9 mouse cellular contexts compared by ENCODE assay signal in the genomic region with DNA sequence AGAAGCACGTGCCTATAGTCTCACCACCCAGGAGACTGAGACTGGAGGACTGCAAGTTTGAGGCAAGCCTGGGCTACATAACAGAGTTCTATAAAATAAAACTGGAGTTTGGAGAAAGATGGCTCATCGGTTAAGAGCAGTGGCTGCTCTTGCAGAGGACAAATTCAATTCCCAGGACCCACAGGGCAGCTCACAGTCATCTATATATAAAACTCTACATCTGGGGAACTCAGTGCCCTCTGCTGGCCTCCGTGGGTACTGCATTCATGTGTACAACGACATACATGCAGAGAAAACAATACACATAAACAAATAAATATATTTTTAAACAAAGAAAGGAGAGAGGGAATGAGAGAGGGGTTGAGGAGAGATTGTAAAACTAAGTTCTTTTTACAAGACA.
DNase-seq lines count a peak whose midpoint lies in the region; ATAC-seq and TF ChIP-seq lines count a peak whose summit lies in the region.
"Had no signal": no experiment of that assay in that cellular context is flagged by ENCODE, and none has a peak within 500 bp of the region (broad histone marks: within the 10 kb centered on the region; RNA-seq: fewer than 3 reads in every experiment).

No protein-coding gene starts in this region.

- intact Hi-C loops in heart, postnatal 10 days (cut with DNase I), result no loop called here

- H3K27ac ChIP-seq in heart, embryonic 12.5 days (ENCODE audit: poor library complexity, severe bottlenecking), result no peak overlapping the region
- no peak overlapping the region for H3K27ac ChIP-seq in thymus, adult 2 months (ENCODE audit: control insufficient read depth, insufficient read depth, low read length)
- no peak overlapping the region for H3K27ac ChIP-seq in limb, embryonic 10.5 days
- H3K27ac ChIP-seq: limb, embryonic 12.5 days had no signal

- H3K27me3 ChIP-seq in heart, embryonic 12.5 days (replicated peaks), result no peaks in the 10 kb centered on the region
- H3K27me3 ChIP-seq in thymus, adult 2 months (ENCODE audit: control insufficient read depth, insufficient read depth, low read length), result no peaks in the 10 kb centered on the region
- H3K27me3 ChIP-seq in limb, embryonic 10.5 days (ENCODE audit: low read depth, poor library complexity, severe bottlenecking), result no peaks in the 10 kb centered on the region
- H3K27me3 ChIP-seq: limb, embryonic 12.5 days had no signal

- H3K4me3 ChIP-seq in heart, embryonic 12.5 days, result no peak overlapping the region
- no peak overlapping the region for H3K4me3 ChIP-seq in thymus, adult 2 months (ENCODE audit: control insufficient read depth, insufficient read depth, low read length)
- no peak overlapping the region for H3K4me3 ChIP-seq in limb, embryonic 10.5 days
- H3K4me3 ChIP-seq: limb, embryonic 12.5 days had no signal

- WGBS in heart, embryonic 12.5 days, result 39% methylated on average over 4 of the region's 4 CpGs
- 53% methylated on average over 4 of the region's 4 CpGs for WGBS in thymus, adult 2 months
- 51% methylated on average over 4 of the region's 4 CpGs for WGBS in limb, embryonic 10.5 days

- TF ChIP-seq POLR2A in thymus, adult 2 months (IDR thresholded peaks at IDR 0.05; ENCODE audit: control insufficient read depth, extremely low read depth, insufficient read depth, low read length, poor library complexity), result no peak

- no peak for TF ChIP-seq CTCF in thymus, adult 2 months (IDR thresholded peaks at IDR 0.05; ENCODE audit: borderline replicate concordance, control insufficient read depth, extremely low read depth, insufficient read depth, low read length, poor library complexity)

- peaks cover 23% of the 10 kb centered on the region for H3K4me1 ChIP-seq in heart, embryonic 12.5 days (replicated peaks)
- H3K4me1 ChIP-seq in thymus, adult 2 months (replicated peaks; ENCODE audit: control insufficient read depth, insufficient read depth, low read length), result no peaks in the 10 kb centered on the region
- no peaks in the 10 kb centered on the region for H3K4me1 ChIP-seq in limb, embryonic 10.5 days
- H3K4me1 ChIP-seq: limb, embryonic 12.5 days had no signal

- DNase-seq in heart, postnatal 10 days, result peak; percentile 33 to 46
- peak; percentile 44 for DNase-seq in thymus, adult 2 months
- DNase-seq in thymus, adult 18-20 months, result no peak
- peak; percentile 66 to 70 for DNase-seq in cerebellum, postnatal 10 days
- DNase-seq in limb, embryonic 10.5 days (ENCODE audit: low spot score), result peak; percentile 65
- peak; percentile 22 to 63 for DNase-seq in spleen, postnatal 10 days (ENCODE audit: low spot score in 2 of 2)
- no peak for DNase-seq in urinary bladder, postnatal 10 days (ENCODE audit: low spot score)

- H3K36me3 ChIP-seq in heart, embryonic 12.5 days, result no peaks in the 10 kb centered on the region
- H3K36me3 ChIP-seq in thymus, adult 2 months (ENCODE audit: control insufficient read depth, insufficient read depth, low read length), result no peaks in the 10 kb centered on the region
- no peaks in the 10 kb centered on the region for H3K36me3 ChIP-seq in limb, embryonic 10.5 days
- H3K36me3 ChIP-seq: limb, embryonic 12.5 days had no signal

- H3K9ac ChIP-seq in heart, embryonic 12.5 days, result no peak overlapping the region
- H3K9ac ChIP-seq: limb, embryonic 12.5 days had no signal

- H3K4me2 ChIP-seq in heart, embryonic 12.5 days, result no peak overlapping the region
- H3K4me2 ChIP-seq: limb, embryonic 12.5 days had no signal

- no peaks in the 10 kb centered on the region for H3K9me3 ChIP-seq in heart, embryonic 12.5 days (replicated peaks)
- H3K9me3 ChIP-seq in limb, embryonic 10.5 days (replicated peaks), result no peaks in the 10 kb centered on the region
- H3K9me3 ChIP-seq: limb, embryonic 12.5 days had no signal

- no peak for ATAC-seq in heart, embryonic 12.5 days (ENCODE audit: insufficient number of reproducible peaks, low FRiP score)

Comparison
In these comparisons a context has a peak if more than half of its experiments do, and no peak if none do; other contexts are left out.
1. DNase-seq: peak in heart, postnatal 10 days (2 of 2), thymus, adult 2 months (single experiment), cerebellum, postnatal 10 days (2 of 2), limb, embryonic 10.5 days (single experiment) and spleen, postnatal 10 days (2 of 2); none in thymus, adult 18-20 months (0 of 2) and urinary bladder, postnatal 10 days (single experiment).